Mouse (Mus musculus) kidney, postnatal 0 days (tissue): ENCODE data around the gene 4930438A08Rik. TPM values are rescaled to one million over a fixed set of nuclear protein-coding genes. Genes with fewer than 3 reads are reported as not detected.

ENCODE experiments used
- ATAC-seq: fragments of 200-750 bp; cut with Nextera tagmentation; replicated peaks from 2 replicates; pipeline ENCODE4 v1.8.0; 2017; ENCODE audit warnings: low read depth, moderate number of reproducible peaks, moderate TSS enrichment, moderate library complexity; ENCODE audit not compliant: low FRiP score
- DNase-seq: peaks from one replicate; pipeline ENCODE4 v3.0.0-alpha.2; 2016; ENCODE audit warnings: low spot score
- H3K27ac ChIP-seq: fragments of 300-500 bp; sonication (generic); 2 replicates; pipeline ENCODE4 v1.5.1; 2014; ENCODE audit warnings: mild to moderate bottlenecking
- H3K27me3 ChIP-seq: fragments of 300-500 bp; sonication (generic); 2 replicates; pipeline ENCODE4 v1.6.1; 2014; ENCODE audit warnings: low read length, mixed read lengths; ENCODE audit not compliant: insufficient read depth
- H3K36me3 ChIP-seq: fragments of 300-500 bp; sonication (generic); 2 replicates; pipeline ENCODE4 v1.6.1; 2014; ENCODE audit warnings: low read length, mixed read lengths; ENCODE audit not compliant: insufficient read depth
- H3K4me1 ChIP-seq: fragments of 300-500 bp; sonication (generic); replicated peaks from 2 replicates; pipeline ENCODE4 v1.6.1; 2014; ENCODE audit warnings: antibody characterized with exemption, low read length, mixed read lengths; ENCODE audit not compliant: insufficient read depth
- H3K4me2 ChIP-seq: fragments of 300-500 bp; sonication (generic); 2 replicates; pipeline ENCODE4 v1.6.1; 2014; ENCODE audit warnings: mild to moderate bottlenecking, low read length, moderate library complexity, mixed read lengths
- H3K4me3 ChIP-seq: fragments of 300-500 bp; sonication (generic); replicated peaks from 2 replicates; pipeline ENCODE4 v1.5.1; 2014; ENCODE audit warnings: low read depth, low read length
- H3K9ac ChIP-seq: fragments of 300-500 bp; sonication (generic); 2 replicates; pipeline ENCODE4 v1.6.1; 2014; ENCODE audit warnings: low read depth, low read length
- H3K9me3 ChIP-seq: fragments of 300-500 bp; sonication (generic); replicated peaks from 2 replicates; pipeline ENCODE4 v1.6.1; 2016; ENCODE audit warnings: low read length, inconsistent platforms, mixed read lengths
- CTCF ChIP-seq: IDR thresholded peaks from 2 replicates; pipeline ENCODE4 v1.5.1; 2016; ENCODE audit warnings: antibody characterized with exemption, low read depth, mild to moderate bottlenecking, moderate library complexity
- WGBS: fragments of 180-500 bp; shearing (Covaris S2); extraction: QIAGEN DNeasy Blood & Tissue Kit; methylation state at CpG from one replicate; pipeline ENCODE4 v1.1.7; 2014; 5-methylcytosine and 5-hydroxymethylcytosine counted together
- polyA plus RNA-seq: library from polyadenylated mRNA; unstranded; fragments of >200 nt; fragmentation: Nextera tagmentation; extraction: Ambion mirVana; gene quantifications from 2 replicates; pipeline ENCODE4 v1.2.1, GENCODE M21; 2015

Gene 4930438A08Rik
- polyA plus RNA-seq, 1 experiment from 2014 or later: 0.07 TPM

DNA sequence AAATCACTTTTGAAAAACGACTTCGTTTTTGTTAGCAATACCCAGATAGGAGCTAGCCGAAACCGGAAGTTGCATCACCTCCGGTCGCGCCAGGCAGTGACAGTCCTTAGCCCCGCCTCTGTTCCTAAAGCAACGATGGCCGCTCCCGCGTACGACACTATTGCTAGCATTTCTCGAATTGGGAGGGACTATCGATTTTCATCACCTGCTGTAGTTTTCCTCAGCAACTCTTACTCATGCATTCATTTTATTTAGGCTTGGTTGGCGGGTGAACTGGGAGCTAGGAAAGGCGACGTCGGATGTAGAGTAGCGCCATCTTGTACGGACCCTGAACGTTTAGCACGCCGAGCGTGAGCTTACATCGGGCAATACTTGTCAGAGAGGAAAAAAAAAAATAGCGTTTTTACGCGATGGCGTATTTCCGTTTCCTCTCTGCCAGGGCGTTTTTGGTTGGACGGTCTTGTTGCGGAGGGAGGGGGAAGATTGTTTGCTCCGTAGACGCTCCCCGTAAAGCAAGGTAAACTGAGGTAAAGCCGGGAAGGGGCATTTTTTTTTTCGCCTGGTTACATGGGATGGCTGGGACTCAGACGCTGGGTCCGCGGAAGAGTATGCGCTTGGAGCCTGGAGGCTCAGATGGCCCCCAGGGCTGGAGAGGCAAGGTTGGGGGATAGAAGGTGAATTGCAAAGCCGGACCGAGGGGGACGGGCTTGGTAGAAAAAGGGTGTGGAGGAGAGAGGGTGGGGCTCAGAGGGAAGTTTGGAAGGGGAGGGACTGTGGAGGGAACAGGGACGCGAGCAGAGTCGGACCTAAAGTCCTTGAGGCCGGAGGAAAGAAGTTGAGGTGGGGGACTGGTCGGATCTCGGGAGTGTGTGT, 55.9 kb downstream of the 4930438A08Rik start, which contains the start of the genes Zfp672 and Sh3bp5l:
TSS of gene Zfp672 (minus strand) at position 64 of the 873 bp plus-strand sequence.
TSS of gene Sh3bp5l (plus strand) at position 449 of the 873 bp plus-strand sequence.
- peaks cover 16% of the 10 kb centered on the region for H3K4me1 ChIP-seq

GRCm38 (mm10) chr11:58331149-58331495, 56.5 kb downstream of the 4930438A08Rik start:
- no peaks in the 10 kb centered on the region for H3K9me3 ChIP-seq
- peak overlapping the region; percentile 84 for H3K4me2 ChIP-seq
- WGBS: 14% methylated on average over 10 of the region's 10 CpGs
- no peaks in the 10 kb centered on the region for H3K36me3 ChIP-seq
- TF ChIP-seq CTCF: no peak
- ATAC-seq: no peak
- H3K27ac ChIP-seq: 0 out of 2 replicates have a peak overlapping the region, but pooled peaks have one; percentile 73
- no peaks in the 10 kb centered on the region for H3K27me3 ChIP-seq
- peak overlapping the region; percentile 64 for H3K9ac ChIP-seq
- peak overlapping the region; percentile 76 for H3K4me3 ChIP-seq
- H3K4me1 ChIP-seq: peaks cover 16% of the 10 kb centered on the region
- no peak for DNase-seq

More for the DNA sequence above, 55.9 kb downstream of the 4930438A08Rik start, which contains the start of the genes Zfp672 and Sh3bp5l:
- ATAC-seq (peak; percentile 88), DNase-seq (peak; percentile 98)
- peak within 1 kb of the TSS; percentile 64 for H3K9ac ChIP-seq
- H3K9me3 ChIP-seq: no peaks in the 10 kb centered on the region
- TF ChIP-seq CTCF: no peak; the same call in 1 of the 2 replicates
- H3K27ac ChIP-seq: peak within 1 kb of the TSS; percentile 82
- H3K4me2 ChIP-seq: peak within 1 kb of the TSS; percentile 84
- H3K36me3 ChIP-seq: no peaks in the 10 kb centered on the region
- H3K27me3 ChIP-seq: no peaks in the 10 kb centered on the region
- peak within 1 kb of the TSS; percentile 76 for H3K4me3 ChIP-seq
- under 1% methylated on average over 52 of the region's 52 CpGs for WGBS

GRCm38 (mm10) chr11:58331546-58331945, 56.9 kb downstream of the 4930438A08Rik start:
- Histone ChIP-seq H3K4me1 (peaks cover 16% of the 10 kb centered on the region), H3K27ac (no peak overlapping the region), H3K4me2 (peak overlapping the region; percentile 84), H3K27me3 (no peaks in the 10 kb centered on the region), H3K36me3 (0 out of 2 replicates have a peak, but pooled peaks cover under 1% of the 10 kb centered on the region), H3K4me3 (peak overlapping the region; percentile 76), H3K9ac (peak overlapping the region; percentile 64; the same call in 1 of the 2 replicates), H3K9me3 (no peaks in the 10 kb centered on the region)
- ATAC-seq (no peak), DNase-seq (no peak)
- 89% methylated on average over 6 of the region's 6 CpGs for WGBS
- TF ChIP-seq CTCF: no peak

GRCm38 (mm10) chr11:58334746-58335145, 60.1 kb downstream of the 4930438A08Rik start:
- Histone ChIP-seq H3K36me3 (peaks cover 25% of the 10 kb centered on the region), H3K9me3 (no peaks in the 10 kb centered on the region), H3K4me3 (no peak overlapping the region), H3K27me3 (no peaks in the 10 kb centered on the region), H3K9ac (no peak overlapping the region), H3K4me1 (peaks cover 9% of the 10 kb centered on the region), H3K27ac (no peak overlapping the region; the same call in 1 of the 2 replicates), H3K4me2 (no peak overlapping the region)
- WGBS: 53% methylated on average over 3 of the region's 3 CpGs
- peak; percentile 34 for DNase-seq
- no peak for TF ChIP-seq CTCF
- no peak for ATAC-seq

Other genes with a start within 250 kb of the 4930438A08Rik start
- not detected in 2 replicates for gene Gm12248, start 181.7 kb upstream of the 4930438A08Rik start, polyA plus RNA-seq
- gene Cnot8, start 170.6 kb upstream of the 4930438A08Rik start, polyA plus RNA-seq: 69.9 and 74.8 TPM in 2 replicates
- 10.8 and 11.6 TPM in 2 replicates for gene Gemin5, start 106.3 kb upstream of the 4930438A08Rik start, polyA plus RNA-seq
- 139 and 146 TPM in 2 replicates for gene Mrpl22, start 103.1 kb upstream of the 4930438A08Rik start, polyA plus RNA-seq
- gene Igtp, start 75.2 kb upstream of the 4930438A08Rik start, polyA plus RNA-seq: 7.7 and 8.0 TPM in 2 replicates
- 4.5 and 4.9 TPM in 2 replicates for gene Irgm2, start 75.2 kb upstream of the 4930438A08Rik start, polyA plus RNA-seq
- gene Zfp692, start 32.3 kb downstream of the 4930438A08Rik start, polyA plus RNA-seq: 11.5 and 15.2 TPM in 2 replicates
- 58.1 and 66.3 TPM in 2 replicates for gene Zfp672, start 55.5 kb downstream of the 4930438A08Rik start, polyA plus RNA-seq
- 28.3 and 31.9 TPM in 2 replicates for gene Sh3bp5l, start 55.9 kb downstream of the 4930438A08Rik start, polyA plus RNA-seq
- gene Lypd8, start 104.2 kb downstream of the 4930438A08Rik start, polyA plus RNA-seq: 0.24 and 0.28 TPM in 2 replicates
- gene 1810065E05Rik, start 146.3 kb downstream of the 4930438A08Rik start, polyA plus RNA-seq: not detected in 2 replicates
- gene Gm12253, start 157.8 kb downstream of the 4930438A08Rik start, polyA plus RNA-seq: not detected in 2 replicates
- not detected in 2 replicates for gene Lypd9, start 178.1 kb downstream of the 4930438A08Rik start, polyA plus RNA-seq
- not detected in 2 replicates for gene Olfr30, start 187.5 kb downstream of the 4930438A08Rik start, polyA plus RNA-seq
- gene Olfr332, start 217.8 kb downstream of the 4930438A08Rik start, polyA plus RNA-seq: 0.08 TPM in 1 of 2 replicates, not detected in the other
- gene Olfr331, start 227.8 kb downstream of the 4930438A08Rik start, polyA plus RNA-seq: not detected in 2 replicates